Mouse (Mus musculus) forebrain, embryonic 16.5 days (tissue): ENCODE data around the gene Tomm40l. TPM values are rescaled to one million over a fixed set of nuclear protein-coding genes. Genes with fewer than 3 reads are reported as not detected.

Source experiments
- ATAC-seq: fragments of 200-750 bp; cut with Nextera tagmentation; 2 replicates; pipeline ENCODE4 v1.8.0; 2017; ENCODE audit warnings: mild to moderate bottlenecking, moderate library complexity
- H3K27ac ChIP-seq: fragments of 300-500 bp; sonication (generic); 2 replicates; pipeline ENCODE4 v1.5.1; 2014; ENCODE audit warnings: low read length, control low read depth
- H3K27me3 ChIP-seq: fragments of 300-500 bp; sonication (generic); replicated peaks from 2 replicates; pipeline ENCODE4 v1.6.1; 2014; ENCODE audit warnings: low read length; ENCODE audit not compliant: control insufficient read depth, insufficient read depth
- H3K36me3 ChIP-seq: fragments of 300-500 bp; sonication (generic); 2 replicates; pipeline ENCODE4 v1.6.1; 2014; ENCODE audit not compliant: control insufficient read depth, insufficient read depth
- H3K4me1 ChIP-seq: fragments of 300-500 bp; sonication (generic); replicated peaks from 2 replicates; pipeline ENCODE4 v1.6.1; 2014; ENCODE audit warnings: low read length; ENCODE audit not compliant: control insufficient read depth, insufficient read depth
- H3K4me2 ChIP-seq: fragments of 300-500 bp; sonication (generic); 2 replicates; pipeline ENCODE4 v1.6.1; 2014; ENCODE audit warnings: mild to moderate bottlenecking, low read length, control low read depth
- H3K4me3 ChIP-seq: fragments of 300-500 bp; sonication (generic); replicated peaks from 2 replicates; pipeline ENCODE4 v1.5.1; 2014; ENCODE audit warnings: mild to moderate bottlenecking, low read length, control low read depth
- H3K9ac ChIP-seq: fragments of 300-500 bp; sonication (generic); replicated peaks from 2 replicates; pipeline ENCODE4 v1.6.1; 2014; ENCODE audit warnings: low read depth, low read length, control low read depth
- H3K9me3 ChIP-seq: fragments of 300-500 bp; sonication (generic); 2 replicates; pipeline ENCODE4 v1.6.1; 2016; ENCODE audit warnings: low read length; ENCODE audit not compliant: control insufficient read depth
- whole genome bisulfite sequencing: fragments of 180-500 bp; shearing (Covaris S2); extraction: QIAGEN DNeasy Blood & Tissue Kit; methylation state at CpG from one replicate; pipeline ENCODE4 v1.1.7; 2014; 5-methylcytosine and 5-hydroxymethylcytosine counted together
- polyA plus RNA-seq: library from polyadenylated mRNA; unstranded; fragments of >200 nt; fragmentation: Nextera tagmentation; extraction: Ambion mirVana; gene quantifications from 2 replicates; pipeline ENCODE4 v1.2.1, GENCODE M21; 2015

Tomm40l gene
- polyA plus RNA-seq = 47.7 and 54.8 TPM in 2 replicates

DNA sequence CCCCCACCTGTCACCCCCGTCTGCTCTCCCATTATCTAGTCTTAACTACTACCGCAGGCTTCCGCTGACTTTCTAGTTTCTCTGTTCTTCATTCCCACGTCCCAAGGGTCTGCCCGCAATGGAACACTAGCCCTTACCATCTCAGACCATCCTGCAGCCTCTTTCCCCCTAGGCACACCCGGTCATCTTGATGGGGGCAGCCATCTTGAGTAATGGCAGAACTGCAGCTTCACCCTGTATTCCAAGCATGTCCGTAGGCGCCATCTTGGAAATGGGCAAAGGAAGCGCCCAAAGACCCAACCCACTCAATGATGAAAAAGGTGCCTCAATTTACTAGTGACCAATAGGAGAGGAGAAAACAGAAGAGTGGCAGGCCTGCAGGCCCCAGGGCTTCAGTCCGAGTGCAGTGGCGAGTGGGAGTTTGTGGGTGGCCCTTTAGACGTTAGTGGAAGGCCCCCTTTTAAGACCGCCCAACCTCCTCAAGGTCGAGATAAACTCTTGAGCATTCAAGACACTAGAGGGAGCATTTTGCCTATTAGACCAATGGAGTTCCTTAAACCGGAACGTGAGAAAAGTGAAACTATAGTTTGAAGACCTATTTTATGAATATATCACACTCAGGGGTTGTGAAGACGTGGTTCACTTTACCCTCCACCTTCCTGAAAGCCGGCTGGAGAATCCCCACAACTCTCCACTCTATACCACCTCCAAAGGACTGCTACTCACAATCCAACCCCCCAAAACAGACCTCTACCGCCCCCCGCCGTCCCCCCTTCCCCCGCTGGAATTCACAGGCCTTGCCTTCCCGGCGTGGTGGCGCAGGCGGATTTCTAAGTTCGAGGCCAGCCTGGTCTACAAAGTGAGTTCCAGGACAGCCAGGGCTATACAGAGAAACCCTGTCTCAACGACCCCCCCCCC is at the start of gene Tomm40l:
Gene Tomm40l, minus strand, starts transcription at position 277 of the 918 bp plus-strand sequence.
- H3K9me3 ChIP-seq = no peaks in the 10 kb centered on the region
- H3K27me3 ChIP-seq = no peaks in the 10 kb centered on the region
- peaks cover 3% of the 10 kb centered on the region; the same call in 1 of the 2 replicates for H3K36me3 ChIP-seq
- H3K4me2 ChIP-seq = peak within 1 kb of the TSS; percentile 80
- peak; percentile 96 for ATAC-seq
- H3K4me1 ChIP-seq = peaks cover 13% of the 10 kb centered on the region
- H3K9ac ChIP-seq = peak within 1 kb of the TSS; percentile 55
- WGBS = 1% methylated on average over 28 of the region's 28 CpGs
- H3K27ac ChIP-seq = peak within 1 kb of the TSS; percentile 5
- peak within 1 kb of the TSS; percentile 54 for H3K4me3 ChIP-seq

DNA sequence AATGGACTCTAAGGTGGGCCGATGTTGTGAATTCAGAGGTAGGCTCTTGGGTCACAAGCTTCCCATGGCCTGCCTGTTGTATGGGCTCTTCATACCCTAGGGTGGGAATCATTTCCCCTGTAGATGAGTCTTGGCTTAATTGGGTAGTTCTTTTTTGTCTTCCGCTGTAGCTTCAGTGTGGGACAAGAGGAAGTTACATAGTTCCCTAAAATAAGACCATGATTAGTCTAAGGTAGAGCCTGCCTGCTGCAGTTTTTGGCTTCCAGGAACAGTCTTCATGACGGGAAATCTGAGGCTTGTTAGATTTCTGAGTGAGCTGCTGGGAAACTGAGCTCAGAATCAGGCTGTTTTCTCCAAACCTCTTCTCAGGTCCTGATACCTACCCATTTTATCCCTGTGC is 49.8 kb upstream of the Tomm40l start:
- Histone ChIP-seq H3K9me3 (no peaks in the 10 kb centered on the region), H3K27me3 (no peaks in the 10 kb centered on the region), H3K9ac (no peak overlapping the region), H3K4me2 (no peak overlapping the region), H3K4me1 (peaks cover 22% of the 10 kb centered on the region), H3K36me3 (peaks cover 26% of the 10 kb centered on the region), H3K27ac (no peak overlapping the region), H3K4me3 (no peak overlapping the region)
- ATAC-seq = no peak
- 94% methylated on average over 3 of the region's 3 CpGs for WGBS

DNA sequence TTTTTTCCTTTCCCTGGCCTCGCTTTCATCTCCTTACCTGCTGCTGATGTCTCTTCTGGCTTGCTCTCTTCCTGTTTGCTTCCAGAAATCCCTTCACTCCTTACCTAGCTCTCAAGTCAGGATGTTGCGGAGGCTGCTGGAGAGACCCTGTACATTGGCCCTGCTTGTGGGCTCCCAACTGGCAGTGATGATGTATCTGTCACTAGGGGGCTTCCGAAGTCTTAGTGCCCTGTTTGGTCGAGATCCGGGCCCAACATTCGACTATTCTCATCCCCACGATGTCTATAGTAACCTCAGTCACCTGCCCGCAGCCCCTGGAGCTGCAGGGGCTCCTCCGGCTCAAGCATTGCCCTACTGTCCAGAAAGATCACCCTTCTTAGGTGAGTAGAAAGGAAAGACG is 49.3 kb upstream of the Tomm40l start:
- no peak for ATAC-seq
- Histone ChIP-seq H3K4me2 (peak overlapping the region; percentile 92), H3K4me3 (no peak overlapping the region)

DNA sequence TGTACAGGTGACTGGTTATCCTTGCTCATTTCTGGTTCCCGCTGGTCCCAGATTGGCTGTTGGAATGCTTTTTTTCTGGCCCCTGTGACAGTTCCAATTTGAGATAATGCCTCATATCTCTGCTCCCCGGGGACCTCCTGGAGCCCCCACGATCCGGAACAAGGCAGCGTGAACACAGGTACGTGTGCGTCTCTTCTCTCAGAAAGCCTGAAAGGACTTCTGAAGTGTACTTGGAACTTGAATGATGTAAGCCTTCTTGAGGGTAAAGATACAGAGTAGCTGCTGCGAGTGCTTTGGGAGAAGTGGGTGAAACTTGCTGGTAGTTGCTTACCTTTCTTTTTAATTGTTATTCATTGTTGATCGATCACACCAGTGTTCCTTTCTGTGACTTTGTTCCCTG is 48.9 kb upstream of the Tomm40l start:
- peak overlapping the region; percentile 92 for H3K4me2 ChIP-seq
- no peaks in the 10 kb centered on the region for H3K27me3 ChIP-seq
- 58% methylated on average over 9 of the region's 9 CpGs for WGBS
- peaks cover 17% of the 10 kb centered on the region for H3K36me3 ChIP-seq
- H3K9ac ChIP-seq = peak overlapping the region; percentile 73; the same call in 1 of the 2 replicates
- H3K27ac ChIP-seq = no peak overlapping the region
- H3K4me3 ChIP-seq = peak overlapping the region; percentile 61
- no peaks in the 10 kb centered on the region for H3K9me3 ChIP-seq
- no peak for ATAC-seq
- H3K4me1 ChIP-seq = peaks cover 22% of the 10 kb centered on the region

More for the DNA sequence above, 49.3 kb upstream of the Tomm40l start:
- Histone ChIP-seq H3K27ac (no peak overlapping the region), H3K9me3 (no peaks in the 10 kb centered on the region), H3K4me1 (peaks cover 22% of the 10 kb centered on the region), H3K9ac (no peak overlapping the region), H3K27me3 (no peaks in the 10 kb centered on the region), H3K36me3 (peaks cover 22% of the 10 kb centered on the region)
- WGBS = 77% methylated on average over 10 of the region's 10 CpGs

DNA sequence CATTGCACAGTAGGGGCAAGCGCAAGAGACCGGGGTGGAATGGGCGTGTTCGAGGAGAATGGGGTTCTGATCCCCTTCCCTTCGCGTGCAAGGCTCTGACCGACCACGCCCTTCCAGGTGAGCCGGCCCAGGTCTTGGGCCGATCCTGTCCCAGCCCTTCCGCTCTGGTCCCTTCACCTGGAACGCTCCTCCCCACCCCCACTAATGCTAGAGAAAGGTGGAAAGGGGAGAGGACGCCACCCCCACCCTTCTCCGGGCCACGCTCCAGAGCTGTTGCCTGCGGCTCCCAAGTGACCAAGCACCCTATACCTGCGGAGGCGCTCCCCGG is 48.2 kb upstream of the Tomm40l start:
- ATAC-seq = peak; percentile 66
- H3K9ac ChIP-seq = peak overlapping the region; percentile 73
- H3K4me1 ChIP-seq = peaks cover 22% of the 10 kb centered on the region
- no peaks in the 10 kb centered on the region for H3K27me3 ChIP-seq
- H3K9me3 ChIP-seq = no peaks in the 10 kb centered on the region
- H3K4me3 ChIP-seq = peak overlapping the region; percentile 61
- H3K36me3 ChIP-seq = peaks cover 12% of the 10 kb centered on the region
- H3K27ac ChIP-seq = no peak overlapping the region
- WGBS = under 1% methylated on average over 19 of the region's 19 CpGs
- peak overlapping the region; percentile 92 for H3K4me2 ChIP-seq

DNA sequence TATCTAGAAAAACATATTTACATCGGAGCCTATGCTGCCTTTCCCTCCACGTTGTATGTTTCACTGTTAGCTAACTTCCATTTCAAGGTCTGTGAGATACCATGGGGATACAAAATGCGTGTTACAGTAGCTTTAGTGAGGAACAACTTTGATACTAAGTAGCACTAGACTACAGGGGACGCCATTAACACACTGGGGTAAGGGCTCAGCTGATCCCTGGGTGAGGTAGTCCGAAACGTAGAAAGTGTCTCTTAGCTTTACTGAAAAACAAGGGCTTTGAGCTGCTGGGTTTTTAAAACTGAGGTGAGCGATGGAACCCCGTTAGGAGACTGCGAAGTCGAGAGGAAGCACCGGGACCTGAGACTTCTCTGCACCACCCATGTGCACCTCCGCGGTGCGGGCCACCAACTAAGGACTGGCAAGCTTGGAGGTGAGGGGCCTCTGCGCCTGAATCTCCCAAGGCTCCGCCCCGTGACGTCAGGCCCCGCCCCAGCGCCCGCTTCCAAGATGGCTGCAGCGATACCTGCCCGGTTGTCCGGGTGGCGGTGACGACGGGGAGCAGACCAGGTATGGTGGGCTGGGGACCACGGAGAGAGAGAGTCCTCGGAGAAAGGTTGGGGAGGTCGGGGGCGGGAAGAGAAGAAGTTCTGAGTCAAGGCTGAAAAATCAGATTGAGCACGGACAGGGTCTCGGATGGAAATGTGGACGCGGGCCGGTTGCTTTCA is 47.7 kb upstream of the Tomm40l start, which contains the start of gene B4galt3:
Gene B4galt3, plus strand, starts transcription at position 481 of the 725 bp plus-strand sequence.
- Histone ChIP-seq H3K27ac (peak within 1 kb of the TSS; percentile 14), H3K4me2 (peak within 1 kb of the TSS; percentile 92), H3K9me3 (no peaks in the 10 kb centered on the region), H3K4me3 (peak within 1 kb of the TSS; percentile 61), H3K9ac (peak within 1 kb of the TSS; percentile 73), H3K27me3 (no peaks in the 10 kb centered on the region), H3K36me3 (peaks cover 10% of the 10 kb centered on the region), H3K4me1 (peaks cover 22% of the 10 kb centered on the region)
- 3% methylated on average over 36 of the region's 36 CpGs for WGBS
- peak; percentile 96 for ATAC-seq

DNA sequence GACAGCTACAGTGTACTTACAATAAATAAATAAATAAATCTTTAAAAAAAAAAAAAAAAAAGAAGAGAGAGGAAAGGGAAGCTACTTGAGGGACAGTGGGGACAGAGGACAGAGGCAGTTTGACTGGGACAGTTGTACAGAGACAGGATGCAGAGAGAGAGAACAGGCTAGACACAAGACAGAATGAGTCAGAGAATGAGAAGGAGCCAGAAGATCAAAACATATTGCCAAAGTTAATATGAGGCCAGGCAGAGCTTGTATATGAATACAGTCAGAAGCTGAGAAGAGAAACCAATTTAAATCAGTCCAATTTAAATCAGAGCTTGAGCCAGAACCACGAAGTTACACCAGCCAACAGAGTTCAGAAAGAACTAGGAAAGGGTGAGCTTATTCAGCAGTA is 46.0 kb upstream of the Tomm40l start:
- no peak overlapping the region for H3K4me3 ChIP-seq
- H3K27ac ChIP-seq = no peak overlapping the region
- no peaks in the 10 kb centered on the region for H3K27me3 ChIP-seq
- no peak for ATAC-seq
- peaks cover 27% of the 10 kb centered on the region for H3K4me1 ChIP-seq
- H3K4me2 ChIP-seq = no peak overlapping the region
- no peak overlapping the region for H3K9ac ChIP-seq
- 53% methylated on average over 1 of the region's 1 CpGs for WGBS
- peaks cover 7% of the 10 kb centered on the region for H3K36me3 ChIP-seq
- no peaks in the 10 kb centered on the region for H3K9me3 ChIP-seq

DNA sequence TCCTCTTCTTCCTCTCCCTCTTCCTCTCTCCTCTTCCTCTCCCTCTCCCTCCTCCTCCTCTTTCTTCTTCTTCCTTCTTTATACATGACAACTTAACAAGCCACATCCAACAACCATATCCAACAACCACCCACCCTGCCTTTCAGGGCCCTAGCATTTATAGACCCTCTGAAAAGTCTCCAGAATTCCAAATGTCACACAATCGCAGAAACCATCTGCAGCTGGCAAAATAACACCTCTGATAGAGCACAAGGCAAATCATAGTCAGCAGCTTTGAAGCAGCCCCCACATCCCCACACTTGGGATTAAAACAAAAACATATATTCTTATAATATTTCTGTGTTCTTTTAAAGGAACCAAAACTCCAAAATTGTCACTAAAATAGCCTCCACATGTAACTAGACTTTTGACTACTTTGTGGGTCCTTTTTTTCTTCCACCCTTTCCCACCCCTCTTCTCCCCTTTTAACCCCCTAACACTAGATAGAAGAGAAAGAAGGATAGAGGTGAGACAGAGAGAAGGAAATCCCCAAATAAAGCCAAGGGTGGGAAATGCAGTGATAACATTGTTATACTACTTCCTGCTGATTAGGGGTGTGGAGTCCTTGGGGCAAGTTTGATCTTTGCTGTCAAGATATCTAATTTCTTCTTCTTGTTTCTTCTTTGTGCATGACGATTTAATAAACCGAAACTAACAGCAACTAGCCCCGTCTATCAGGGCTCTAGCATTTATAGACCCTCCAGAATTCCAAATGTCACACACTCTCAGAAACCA is 43.8 kb upstream of the Tomm40l start:
- H3K9me3 ChIP-seq = no peaks in the 10 kb centered on the region
- no peak for ATAC-seq
- H3K4me3 ChIP-seq = no peak overlapping the region
- no peak overlapping the region for H3K9ac ChIP-seq
- no peaks in the 10 kb centered on the region for H3K27me3 ChIP-seq
- 72% methylated on average over 4 of the region's 4 CpGs for WGBS
- H3K36me3 ChIP-seq = no peaks in the 10 kb centered on the region
- H3K4me1 ChIP-seq = peaks cover 25% of the 10 kb centered on the region
- no peak overlapping the region for H3K27ac ChIP-seq
- no peak overlapping the region for H3K4me2 ChIP-seq
